Mouse (Mus musculus) liver, adult 2 months (tissue): Measurements from ENCODE around the gene Nme4.
A peak's percentile ranks its signal among the peaks of the same experiment; 100 is the strongest.

Source experiments
- CTCF ChIP-seq: fragments of 200-500 bp; IDR thresholded peaks from 2 replicates; pipeline ENCODE4 v1.5.1; 2011; ENCODE audit warnings: low read depth, low read length, control low read depth
- POLR2A ChIP-seq: fragments of 200-500 bp; IDR thresholded peaks from 2 replicates; pipeline ENCODE4 v1.6.1; 2011; ENCODE audit warnings: low read length, control low read depth; ENCODE audit not compliant: insufficient read depth; ENCODE audit errors: extremely low read depth

DNA sequence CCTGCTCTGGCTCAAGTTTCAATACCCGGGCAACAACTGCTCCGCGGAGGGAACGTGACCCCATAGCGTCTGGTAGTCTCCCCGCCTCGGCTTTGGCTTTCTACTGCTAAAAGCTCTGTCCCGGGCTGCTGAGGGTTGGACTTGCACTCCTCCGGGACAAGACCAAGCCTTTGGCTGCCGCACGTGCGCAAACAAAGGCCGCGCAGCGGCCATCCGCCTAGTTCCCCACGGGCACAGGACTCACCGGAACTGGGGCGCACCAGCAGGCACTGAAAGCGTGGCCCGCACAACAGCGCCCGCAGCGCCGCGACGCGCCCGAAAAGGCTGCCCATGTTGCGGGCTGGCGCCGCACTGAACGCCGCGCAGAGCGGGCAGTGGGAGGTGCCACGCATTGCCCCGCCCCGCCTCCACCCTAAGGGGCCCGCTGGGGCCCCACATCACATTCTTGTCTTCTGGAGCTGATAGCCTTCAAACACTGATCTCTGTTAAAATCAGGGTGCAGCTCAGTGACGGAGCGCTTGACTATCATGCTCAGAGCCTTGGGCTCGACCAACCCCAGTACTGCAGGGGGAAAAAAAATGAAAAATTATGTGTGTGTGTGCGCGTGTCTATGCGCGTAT is at the start of gene Nme4:
- TF ChIP-seq CTCF (no peak), POLR2A (0 out of 2 replicates have a peak, but pooled peaks have one; percentile 4)
